Comparison of ENCODE assay signal across 8 mouse cellular contexts in genomic region chr11:105352954-105353890, GRCm38 (mm10).
DNase-seq lines count a peak whose midpoint lies in the region; ATAC-seq lines count a peak whose summit lies in the region.

No protein-coding gene starts in this region.

- no peak for DNase-seq in hindbrain, embryonic 11.5 days (ENCODE audit: low spot score)
- peak; percentile 100 for DNase-seq in cerebellum, adult 11-12 months
- DNase-seq in gonadal fat pad, adult 2 months (ENCODE audit: low read depth) = peak; percentile 64
- peak; percentile 90 to 94 for DNase-seq in kidney, adult 8-10 months
- peak; percentile 89 to 94 for DNase-seq in lung, postnatal 4 days
- no peak for DNase-seq in frontal cortex, postnatal 36 days (ENCODE audit: low spot score in 2 of 2)

- peaks cover 10% of the 10 kb centered on the region; the same call in 1 of the 2 replicates for H3K36me3 ChIP-seq in hindbrain, embryonic 12.5 days
- H3K36me3 ChIP-seq in hindbrain, embryonic 11.5 days (ENCODE audit: control insufficient read depth, insufficient read depth, low read length) = no peaks in the 10 kb centered on the region

- ATAC-seq in hindbrain, embryonic 12.5 days (ENCODE audit: low FRiP score) = no peak
- no peak for ATAC-seq in hindbrain, embryonic 11.5 days (ENCODE audit: low FRiP score)
- ATAC-seq in granulocyte monocyte progenitor cell, adult 5-6 weeks (replicated peaks; ENCODE audit: poor library complexity, severe bottlenecking) = no peak

- H3K27ac ChIP-seq in hindbrain, embryonic 12.5 days = no peak overlapping the region
- H3K27ac ChIP-seq in hindbrain, embryonic 11.5 days (ENCODE audit: low read depth, low read length) = no peak overlapping the region

- H3K4me2 ChIP-seq in hindbrain, embryonic 12.5 days (replicated peaks) = no peak overlapping the region
- no peak overlapping the region for H3K4me2 ChIP-seq in hindbrain, embryonic 11.5 days (replicated peaks; ENCODE audit: low read depth, low read length)

- 66% methylated on average over 9 of the region's 9 CpGs for WGBS in hindbrain, embryonic 12.5 days
- WGBS in hindbrain, embryonic 11.5 days = 72% methylated on average over 9 of the region's 9 CpGs

- H3K27me3 ChIP-seq in hindbrain, embryonic 12.5 days = no peaks in the 10 kb centered on the region
- H3K27me3 ChIP-seq in hindbrain, embryonic 11.5 days (ENCODE audit: control insufficient read depth, insufficient read depth, low read length) = no peaks in the 10 kb centered on the region; the same call in 1 of the 2 replicates

- H3K4me3 ChIP-seq in hindbrain, embryonic 12.5 days = no peak overlapping the region
- no peak overlapping the region for H3K4me3 ChIP-seq in hindbrain, embryonic 11.5 days (ENCODE audit: low read depth, low read length)

- H3K9ac ChIP-seq in hindbrain, embryonic 12.5 days = peak overlapping the region; percentile 13; the same call in 1 of the 2 replicates
- H3K9ac ChIP-seq in hindbrain, embryonic 11.5 days (ENCODE audit: low read depth, low read length) = no peak overlapping the region

- H3K4me1 ChIP-seq in hindbrain, embryonic 12.5 days = peaks cover 15% of the 10 kb centered on the region; the same call in 1 of the 2 replicates
- 0 out of 2 replicates have a peak, but pooled peaks cover 2% of the 10 kb centered on the region for H3K4me1 ChIP-seq in hindbrain, embryonic 11.5 days (replicated peaks; ENCODE audit: control insufficient read depth, insufficient read depth, low read length)

- no peaks in the 10 kb centered on the region for H3K9me3 ChIP-seq in hindbrain, embryonic 12.5 days (replicated peaks)
- no peaks in the 10 kb centered on the region for H3K9me3 ChIP-seq in hindbrain, embryonic 11.5 days (ENCODE audit: control insufficient read depth, low read length)

Comparison
In these comparisons a context has a peak if more than half of its experiments do, and no peak if none do; other contexts are left out.
1. DNase-seq: peak in cerebellum, adult 11-12 months (single experiment), gonadal fat pad, adult 2 months (single experiment), kidney, adult 8-10 months (2 of 2) and lung, postnatal 4 days (2 of 2); none in hindbrain, embryonic 11.5 days (single experiment) and frontal cortex, postnatal 36 days (0 of 2).